Mouse (Mus musculus) embryonic fibroblast, embryonic 13.5 days (primary cell): Measurements from ENCODE around the gene Gm20422.

Experiments
- CTCF ChIP-seq: IDR thresholded peaks from 2 replicates; pipeline ENCODE4 v1.5.1; 2011; ENCODE audit warnings: mild to moderate bottlenecking, control low read depth, low read length, moderate library complexity, borderline replicate concordance; ENCODE audit not compliant: insufficient read depth
- POLR2A ChIP-seq: IDR thresholded peaks from 2 replicates; pipeline ENCODE4 v1.6.1; 2011; ENCODE audit warnings: low read depth, mild to moderate bottlenecking, control low read depth, low read length, moderate library complexity

DNA sequence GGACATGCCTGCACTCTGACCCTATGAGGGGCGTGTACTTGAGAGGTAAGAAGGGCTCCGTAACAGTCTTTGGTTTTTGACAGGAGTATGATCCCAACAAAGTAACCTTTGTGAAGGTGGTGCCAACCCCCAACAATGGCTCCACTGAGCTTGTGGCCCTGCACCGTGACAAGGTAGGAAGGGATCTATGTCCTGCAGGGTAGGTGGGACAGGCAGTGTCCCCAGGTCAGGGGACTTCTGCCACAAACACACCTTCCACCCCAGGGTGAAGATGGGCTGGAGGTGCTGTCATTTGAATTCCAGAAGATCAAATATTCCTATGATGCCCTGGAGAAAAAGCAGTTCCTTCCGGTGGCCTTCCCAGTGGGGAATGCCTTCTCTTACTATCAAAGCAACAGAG, 19.0 kb upstream of the Gm20422 start:
- no peak for TF ChIP-seq POLR2A
- no peak for TF ChIP-seq CTCF
